Mouse (Mus musculus) adrenal gland, adult (tissue): ENCODE measurements at regions not wholly inside any gene's neighbourhood (a gene's known extent, or its start where the extent isn't known, plus 50 kb on each side); places are given as distances from the start of the nearest gene placed in this dataset.

Source experiments
- DNase-seq, 2 experiments: peaks; one replicate each; pipeline ENCODE4 v3.0.0; 2022 to 2023; ENCODE audit warnings: low spot score in 1 of 2; ENCODE audit not compliant: inconsistent age in 2 of 2

DNA sequence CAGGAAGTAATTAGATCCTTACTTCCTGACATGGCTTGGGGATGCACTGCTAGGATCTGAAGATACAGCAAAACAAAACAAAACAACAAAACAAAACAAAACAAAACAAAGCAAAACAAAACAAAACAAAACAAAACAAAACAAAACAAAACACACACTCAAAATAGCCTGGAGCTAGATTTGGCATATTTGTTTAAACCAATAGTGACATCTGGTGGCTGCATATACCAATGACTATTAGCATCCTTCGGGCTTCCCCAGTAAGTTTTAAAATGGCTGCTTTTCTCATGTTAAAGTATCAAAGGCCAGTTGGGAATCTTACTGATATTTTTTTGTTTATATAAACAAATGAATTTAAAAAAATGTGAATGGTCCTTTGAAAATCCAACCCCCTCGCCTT, 52.9 kb upstream of the Ica1 start:
- peak in 1 of 2 experiments; percentile 73 for DNase-seq

DNA sequence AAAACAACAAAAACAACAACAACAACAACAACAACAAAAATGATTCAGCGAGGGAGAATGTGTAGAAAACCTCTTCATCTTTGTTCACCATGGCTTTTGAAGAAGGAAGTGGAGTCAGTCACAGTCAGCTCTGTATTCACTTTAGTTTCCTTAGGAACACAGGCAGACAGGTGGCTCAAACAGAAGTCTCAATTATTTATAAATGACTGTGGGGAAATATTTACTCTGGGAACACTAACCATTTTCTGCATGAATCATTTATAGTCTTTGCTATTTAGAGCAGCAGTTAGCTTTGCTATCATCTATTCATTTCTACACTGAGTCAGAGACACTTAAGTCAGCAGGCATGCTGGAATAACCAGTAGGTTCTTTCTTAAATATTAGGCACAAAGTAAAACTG, 54.6 kb upstream of the Ica1 start:
- DNase-seq = no peak

DNA sequence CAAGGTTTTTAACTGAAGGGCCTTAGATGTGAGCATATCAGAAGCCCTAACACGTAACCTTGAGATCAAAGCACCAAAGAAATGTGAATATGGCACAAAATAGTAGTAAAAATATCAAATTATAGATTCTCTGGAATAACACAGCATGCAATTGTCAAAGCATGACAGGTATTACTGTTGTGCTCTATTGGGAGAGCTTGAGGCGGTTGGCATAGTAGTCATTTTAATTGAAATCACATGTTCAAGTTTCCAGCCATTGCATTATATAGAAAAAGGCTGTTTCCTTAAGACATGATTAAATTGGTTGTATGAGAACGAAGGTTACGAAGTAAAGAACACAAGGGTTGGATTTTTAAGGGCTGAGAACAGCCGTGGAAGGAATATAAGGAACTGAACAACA, 75.4 kb upstream of the Ica1 start:
- no peak for DNase-seq

DNA sequence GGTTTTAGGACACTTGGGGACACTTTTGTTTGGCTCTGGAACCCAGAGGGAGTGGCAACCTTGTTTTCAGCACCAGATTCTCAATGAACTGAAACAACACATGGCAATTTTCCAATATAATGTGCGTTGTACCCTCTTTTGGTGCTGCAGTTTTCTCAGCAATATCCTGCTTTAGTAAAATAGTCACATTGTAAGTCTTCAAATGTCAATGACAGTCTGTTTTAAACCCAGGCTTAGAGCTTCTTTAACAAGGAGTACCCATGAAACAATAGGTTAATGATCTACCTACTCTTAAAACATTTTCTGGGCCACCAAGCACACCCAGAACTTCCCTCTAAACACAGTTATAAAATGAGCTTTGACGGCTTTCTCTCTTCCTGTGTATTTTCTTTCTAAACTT, 82.3 kb upstream of the Ica1 start:
- no peak for DNase-seq

DNA sequence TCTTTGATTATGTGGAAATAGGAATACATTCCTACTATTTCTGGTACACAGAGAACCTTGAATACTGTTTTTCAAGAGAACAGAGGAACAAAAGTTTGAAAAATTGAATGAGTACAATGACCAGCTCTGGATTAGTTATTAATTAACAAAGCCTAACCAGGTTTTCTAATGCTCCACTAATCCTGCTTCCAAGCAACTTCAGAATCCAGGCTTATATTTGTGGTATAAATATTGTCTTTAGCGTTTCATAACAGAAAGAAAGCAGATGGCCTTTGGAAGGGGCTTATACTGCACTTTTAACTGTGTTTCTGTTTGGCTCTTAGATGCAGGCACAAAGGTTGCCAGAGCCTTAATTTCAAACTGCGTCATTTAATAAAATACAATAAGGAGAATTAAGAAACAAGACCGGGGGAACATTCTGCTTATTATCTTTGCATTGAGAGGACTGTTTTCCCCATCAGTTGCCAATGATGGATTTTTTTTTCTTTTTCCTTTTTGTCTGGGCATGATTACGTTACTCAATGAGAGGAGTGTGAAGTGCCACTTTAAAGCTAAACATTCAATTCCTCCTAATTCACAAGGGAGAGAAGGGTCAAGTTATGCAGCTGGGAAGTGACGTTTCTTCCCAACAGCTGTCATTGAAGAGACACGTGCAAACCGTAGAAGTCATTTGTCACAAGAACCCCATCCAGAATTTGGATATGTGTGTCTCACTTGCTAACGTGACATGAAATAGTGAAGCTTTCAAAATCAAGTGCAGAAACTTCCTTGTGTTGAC, 84.2 kb upstream of the Nxph1 start:
- no peak for DNase-seq

DNA sequence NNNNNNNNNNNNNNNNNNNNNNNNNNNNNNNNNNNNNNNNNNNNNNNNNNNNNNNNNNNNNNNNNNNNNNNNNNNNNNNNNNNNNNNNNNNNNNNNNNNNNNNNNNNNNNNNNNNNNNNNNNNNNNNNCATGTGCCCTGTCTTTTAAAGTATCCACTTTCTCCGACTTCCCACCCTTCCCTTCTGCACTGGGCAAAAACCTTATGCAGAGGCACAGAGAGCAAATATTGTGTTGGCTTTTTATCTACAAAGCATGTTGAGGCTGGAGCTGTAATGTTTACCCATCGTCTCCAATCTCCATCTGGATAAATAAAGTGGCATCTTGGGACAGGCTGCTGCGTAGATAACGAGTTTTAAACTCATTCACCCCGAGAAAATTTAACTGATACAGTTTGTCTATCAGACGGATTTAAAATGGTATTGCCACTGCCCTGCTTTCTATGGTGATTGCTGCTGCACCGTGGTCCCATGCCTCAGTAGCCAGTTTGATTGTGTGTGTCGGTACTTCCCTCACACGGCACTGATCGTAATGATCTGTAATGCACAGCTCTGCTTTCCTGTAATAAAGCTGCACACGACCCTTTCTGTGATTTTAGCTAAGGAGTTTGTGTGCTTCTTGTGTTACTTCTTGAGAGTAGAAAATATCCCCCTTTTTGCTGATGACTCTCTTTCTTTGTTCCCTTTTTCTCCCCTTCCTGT, 70.7 kb upstream of the Nxph1 start:
- DNase-seq = no peak

DNA sequence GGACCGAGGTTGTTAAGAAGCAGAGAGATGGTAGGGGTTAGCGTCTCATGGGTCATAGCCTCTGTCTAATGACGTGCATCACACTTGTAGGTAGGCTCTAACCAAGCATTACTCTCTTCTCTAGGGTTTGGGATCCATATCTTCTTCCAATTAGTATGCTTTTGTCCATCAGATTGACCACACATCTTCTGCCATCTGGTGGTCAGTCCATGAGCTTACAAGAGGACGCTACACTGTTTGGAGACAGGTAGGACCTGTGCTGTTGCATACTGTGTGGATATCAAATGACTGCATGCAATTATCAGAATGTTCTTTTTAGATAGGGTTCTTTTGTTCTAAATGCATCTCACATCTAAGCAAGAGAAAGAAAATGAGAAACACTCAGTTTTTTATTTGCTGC, 54.6 kb upstream of the Nxph1 start:
- peak in 1 of 2 experiments; percentile 46 for DNase-seq

DNA sequence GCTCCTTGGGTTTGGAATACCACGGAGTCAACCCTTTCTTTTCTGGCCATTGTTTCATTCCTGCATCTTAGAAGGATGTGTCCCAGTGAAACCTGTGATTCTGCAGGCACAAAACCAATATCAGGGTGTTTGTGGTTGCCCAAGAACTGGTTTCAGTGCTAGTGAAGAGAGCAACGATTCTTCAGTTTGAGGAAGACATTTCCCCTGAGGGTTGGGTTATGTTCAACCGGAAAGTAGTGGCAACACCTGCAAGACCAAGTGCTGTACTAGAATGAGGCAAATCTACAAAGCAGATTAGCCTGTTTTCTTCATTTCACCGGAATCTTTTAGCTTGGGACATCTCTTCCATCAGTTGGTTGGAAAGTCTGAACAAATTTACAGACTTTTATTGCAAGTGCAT, 52.1 kb upstream of the Nxph1 start:
- no peak for DNase-seq

DNA sequence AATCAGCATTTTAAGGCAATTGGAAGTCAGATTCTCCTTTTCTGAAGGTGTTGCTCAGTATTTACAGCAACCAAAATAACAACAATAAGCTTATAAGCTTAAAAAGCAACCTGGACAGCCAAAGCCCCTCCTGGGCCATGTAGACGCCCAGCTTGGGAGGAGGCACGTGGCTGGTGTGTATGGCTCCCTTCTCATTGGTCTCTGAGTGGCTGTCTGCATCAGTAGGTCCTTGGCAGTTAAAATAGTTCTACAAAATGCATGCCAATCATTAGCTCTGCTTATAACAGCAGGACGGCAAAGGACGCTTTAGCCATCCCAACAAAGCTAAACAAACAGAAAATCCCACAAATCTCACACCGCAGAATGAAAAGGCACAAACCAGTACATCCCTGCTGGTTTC, 51.4 kb upstream of the Nxph1 start:
- no peak for DNase-seq

DNA sequence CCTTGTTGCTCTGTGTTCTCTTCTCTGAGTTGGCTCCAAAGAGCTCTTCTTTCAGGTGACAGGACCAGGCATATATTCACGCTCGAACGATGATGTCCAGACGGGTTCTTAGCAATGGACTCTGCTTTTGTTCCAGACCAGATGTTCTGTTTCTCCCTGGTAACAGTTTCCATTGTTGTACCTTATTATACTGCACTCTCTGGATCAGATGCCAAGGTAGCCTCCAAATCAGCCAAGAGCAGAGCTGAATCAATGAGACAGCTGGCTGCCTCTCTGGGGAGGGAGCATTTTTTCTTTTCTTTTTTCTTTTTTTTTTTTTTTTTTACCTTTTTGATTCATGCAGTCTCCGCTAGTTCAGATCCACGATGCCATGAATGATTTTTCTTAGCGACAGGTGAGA, 50.9 kb upstream of the Nxph1 start:
- DNase-seq = no peak

DNA sequence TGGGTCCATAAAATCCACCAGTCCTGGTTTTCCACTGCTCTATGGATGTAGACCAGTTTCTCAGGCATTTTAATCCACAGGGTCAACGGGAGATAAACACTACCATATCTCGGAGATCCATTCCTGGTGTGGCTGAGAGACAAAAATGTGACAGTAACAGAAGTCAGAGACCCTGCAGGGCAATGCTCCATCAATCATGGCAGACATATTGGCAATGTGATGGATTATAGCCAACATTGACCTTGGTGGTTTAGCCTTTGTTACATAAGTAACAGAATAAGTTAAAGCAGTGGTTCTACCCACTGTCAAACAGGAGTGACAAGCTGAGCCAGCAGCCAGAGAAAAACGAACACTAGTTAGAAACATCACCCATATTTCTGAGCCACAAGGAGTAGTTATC, 50.0 kb upstream of the Nxph1 start:
- DNase-seq = peak in 1 of 2 experiments; percentile 41
